Mouse (Mus musculus): Measurements from ENCODE around the gene Mitd1. TPM values are rescaled to one million over a fixed set of nuclear protein-coding genes. Genes with fewer than 3 reads are reported as not detected.

Gene Mitd1
- polyA plus RNA-seq, 1 experiment = 3.9 TPM

DNA sequence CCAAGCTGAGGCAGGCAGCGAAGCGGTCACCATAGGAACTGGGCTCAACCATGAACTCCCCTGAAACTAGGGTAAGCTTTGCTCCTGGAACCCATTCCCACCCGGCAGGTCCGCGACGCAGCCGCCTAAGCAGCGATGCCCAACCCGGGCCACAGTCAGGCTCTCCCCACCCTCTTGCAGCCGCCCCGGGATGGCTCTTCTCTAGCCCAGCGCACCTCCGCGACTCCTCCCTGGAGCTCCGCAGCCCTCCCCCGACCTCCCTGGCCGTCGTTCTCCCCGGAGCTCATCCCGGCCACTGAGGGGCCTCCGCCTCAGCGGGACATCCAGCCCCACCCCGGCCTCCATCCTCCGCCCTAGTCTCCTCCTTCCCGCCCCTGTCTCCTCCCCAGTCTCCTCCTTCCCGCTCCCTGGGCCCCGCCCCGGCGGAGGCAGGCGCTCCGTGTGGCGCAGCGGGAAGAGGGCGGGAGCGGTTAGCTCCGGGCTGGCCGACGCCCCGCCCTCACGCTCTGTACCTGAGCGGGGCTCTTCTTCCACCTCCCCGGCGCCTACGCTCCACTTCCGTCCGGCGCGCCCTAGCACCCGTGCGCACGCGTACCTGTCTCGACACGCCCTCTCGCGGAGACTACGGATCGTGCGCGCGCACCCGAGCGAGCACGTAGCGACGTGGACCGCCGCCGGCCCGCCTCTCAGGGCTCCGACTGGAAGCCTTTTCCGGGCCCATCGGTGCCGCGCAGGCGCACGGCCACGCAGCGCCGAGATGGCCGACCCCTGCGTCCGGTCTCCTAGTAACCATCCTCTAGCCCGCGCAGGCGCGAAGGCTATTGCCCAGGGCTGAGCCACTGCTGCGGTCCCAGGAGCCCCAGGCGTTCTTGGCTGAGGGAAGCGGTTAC, 25.5 kb downstream of the Mitd1 start:
- Histone ChIP-seq H3K79me2 (ENCODE audit: control insufficient read depth, insufficient read depth) (no peaks in the 10 kb centered on the region), H3K4me2 (ENCODE audit: low read depth) (peak overlapping the region; percentile 96), H3K27me3 (ENCODE audit: control insufficient read depth, insufficient read depth, insufficient read length) (no peaks in the 10 kb centered on the region), H3ac (ENCODE audit: control insufficient read depth, insufficient read length) (no peak overlapping the region), H3K4me3 (peak overlapping the region; percentile 35), H3K36me3 (ENCODE audit: control insufficient read depth, insufficient read depth) (no peaks in the 10 kb centered on the region)
- TF ChIP-seq SRF (IDR thresholded peaks at IDR 0.05; ENCODE audit: control insufficient read depth, insufficient read length, low read depth) (no peak), REST (IDR thresholded peaks at IDR 0.05; ENCODE audit: insufficient read depth, insufficient read length) (no peak), POLR2A (IDR thresholded peaks at IDR 0.05; ENCODE audit: insufficient read length, low read depth) (peak; percentile 77), MAX (IDR thresholded peaks at IDR 0.05; ENCODE audit: low read depth) (no peak), MYOG (IDR thresholded peaks at IDR 0.05; ENCODE audit: control insufficient read depth in 1 of 3, insufficient read depth in 1 of 3, insufficient read length in 2 of 3, low read depth in 2 of 3) (no peak), E2F4 (IDR thresholded peaks at IDR 0.05; ENCODE audit: insufficient read depth) (peak; percentile 25), TCF3 (IDR thresholded peaks at IDR 0.05; ENCODE audit: insufficient read length, low read depth) (no peak), MYOD1 (IDR thresholded peaks at IDR 0.05; ENCODE audit: control insufficient read depth in 1 of 3, insufficient read length in 2 of 3, low read depth in 2 of 3) (no peak), CEBPB (IDR thresholded peaks at IDR 0.05; ENCODE audit: insufficient read depth, poor library complexity, severe bottlenecking) (no peak), POLR2AphosphoS2 (IDR thresholded peaks at IDR 0.05; ENCODE audit: insufficient read length, low read depth) (peak; percentile 84)

GRCm38 (mm10) chr1:37850696-37851095, 39.5 kb downstream of the Mitd1 start:
- H3ac ChIP-seq (ENCODE audit: control insufficient read depth, insufficient read length) = no peak overlapping the region
- H3K36me3 ChIP-seq (ENCODE audit: control insufficient read depth, insufficient read depth) = no peaks in the 10 kb centered on the region
- no peaks in the 10 kb centered on the region for H3K79me2 ChIP-seq (ENCODE audit: control insufficient read depth, insufficient read depth)
- H3K27me3 ChIP-seq (ENCODE audit: control insufficient read depth, insufficient read depth, insufficient read length) = no peaks in the 10 kb centered on the region
- no peak overlapping the region for H3K4me3 ChIP-seq
- H3K4me2 ChIP-seq (ENCODE audit: low read depth) = no peak overlapping the region
- TF ChIP-seq POLR2A (IDR thresholded peaks at IDR 0.05; ENCODE audit: insufficient read length, low read depth) (no peak), CEBPB (IDR thresholded peaks at IDR 0.05; ENCODE audit: insufficient read depth, poor library complexity, severe bottlenecking) (no peak), TCF12 (IDR thresholded peaks at IDR 0.05; ENCODE audit: insufficient read depth, poor library complexity, severe bottlenecking) (no peak), E2F4 (IDR thresholded peaks at IDR 0.05; ENCODE audit: insufficient read depth) (no peak)

- Histone ChIP-seq H3K79me2 (ENCODE audit: control insufficient read depth, insufficient read depth) (no peaks in the 10 kb centered on the region), H3ac (ENCODE audit: control insufficient read depth, insufficient read length) (no peak overlapping the region), H3K4me3 (no peak overlapping the region), H3K36me3 (ENCODE audit: control insufficient read depth, insufficient read depth) (no peaks in the 10 kb centered on the region), H3K27me3 (ENCODE audit: control insufficient read depth, insufficient read depth, insufficient read length) (no peaks in the 10 kb centered on the region), H3K4me2 (ENCODE audit: low read depth) (no peak overlapping the region)
- no peak for TF ChIP-seq SRF (IDR thresholded peaks at IDR 0.05; ENCODE audit: control insufficient read depth, insufficient read length, low read depth)
Observed at GRCm38 (mm10) chr1:37846878-37847277, 43.3 kb downstream of the Mitd1 start.

DNA sequence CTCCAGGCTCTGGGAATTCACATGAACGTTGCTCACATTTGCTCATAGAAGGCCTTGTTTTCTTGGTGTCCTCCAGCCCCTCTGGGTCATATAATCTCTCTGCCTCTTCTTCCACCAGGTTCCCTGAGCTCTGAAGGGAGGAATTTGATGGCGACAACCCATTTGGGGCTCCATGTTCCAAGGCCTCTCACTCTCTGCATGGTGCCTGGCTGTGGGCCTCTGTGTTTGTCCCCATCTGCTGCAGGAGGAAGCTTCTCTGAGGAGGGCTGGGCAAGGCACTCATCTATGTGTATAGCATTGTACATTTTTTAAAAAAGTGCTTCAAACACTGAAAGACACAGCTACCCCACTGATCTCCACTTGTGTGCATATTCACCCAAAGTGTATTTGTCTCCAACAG, 58.5 kb downstream of the Mitd1 start:
- Histone ChIP-seq H3K4me3 (no peak overlapping the region), H3K79me2 (ENCODE audit: control insufficient read depth, insufficient read depth) (no peaks in the 10 kb centered on the region), H3K27me3 (ENCODE audit: control insufficient read depth, insufficient read depth, insufficient read length) (no peaks in the 10 kb centered on the region), H3ac (ENCODE audit: control insufficient read depth, insufficient read length) (no peak overlapping the region), H3K4me2 (ENCODE audit: low read depth) (no peak overlapping the region), H3K36me3 (ENCODE audit: control insufficient read depth, insufficient read depth) (no peaks in the 10 kb centered on the region)
- TF ChIP-seq E2F4 (IDR thresholded peaks at IDR 0.05; ENCODE audit: insufficient read depth) (no peak), USF1 (IDR thresholded peaks at IDR 0.05; ENCODE audit: low read depth) (no peak), CEBPB (IDR thresholded peaks at IDR 0.05; ENCODE audit: insufficient read depth, poor library complexity, severe bottlenecking) (no peak), POLR2AphosphoS2 (IDR thresholded peaks at IDR 0.05; ENCODE audit: insufficient read length, low read depth) (no peak), MYOG (IDR thresholded peaks at IDR 0.05; ENCODE audit: control insufficient read depth in 1 of 3, insufficient read depth in 1 of 3, insufficient read length in 2 of 3, low read depth in 2 of 3) (no peak), SRF (IDR thresholded peaks at IDR 0.05; ENCODE audit: control insufficient read depth, insufficient read length, low read depth) (no peak), MYOD1 (IDR thresholded peaks at IDR 0.05; ENCODE audit: control insufficient read depth in 1 of 3, insufficient read length in 2 of 3, low read depth in 2 of 3) (no peak), TCF3 (IDR thresholded peaks at IDR 0.05; ENCODE audit: insufficient read length, low read depth) (no peak), POLR2A (IDR thresholded peaks at IDR 0.05; ENCODE audit: insufficient read length, low read depth) (no peak), REST (IDR thresholded peaks at IDR 0.05; ENCODE audit: insufficient read depth, insufficient read length) (no peak), MAX (IDR thresholded peaks at IDR 0.05; ENCODE audit: low read depth) (no peak), TCF12 (IDR thresholded peaks at IDR 0.05; ENCODE audit: insufficient read depth, poor library complexity, severe bottlenecking) (no peak)

Other genes starting within 250 kb of the Mitd1 start
- gene 2010300C02Rik, start 170.3 kb downstream of the Mitd1 start, polyA plus RNA-seq (2012; fragmentation: generic; extraction: Trizol) = not detected
- 1.7 TPM for gene Tsga10, start 24.0 kb downstream of the Mitd1 start, polyA plus RNA-seq (2012; fragmentation: generic; extraction: Trizol)
- gene Lipt1, start 18.7 kb downstream of the Mitd1 start, polyA plus RNA-seq (2012; fragmentation: generic; extraction: Trizol) = 8.3 TPM
- gene Mrpl30, start 66 bp upstream of the Mitd1 start, polyA plus RNA-seq (2012; fragmentation: generic; extraction: Trizol) = 181 TPM
- gene Lyg2, start 26.1 kb upstream of the Mitd1 start, polyA plus RNA-seq (2012; fragmentation: generic; extraction: Trizol) = not detected
- not detected for gene Lyg1, start 67.3 kb upstream of the Mitd1 start, polyA plus RNA-seq (2012; fragmentation: generic; extraction: Trizol)
- 35.5 TPM for gene Txndc9, start 107.5 kb upstream of the Mitd1 start, polyA plus RNA-seq (2012; fragmentation: generic; extraction: Trizol)
- gene Eif5b, start 107.6 kb upstream of the Mitd1 start, polyA plus RNA-seq (2012; fragmentation: generic; extraction: Trizol) = 16.2 TPM
- gene Rev1, start 239.4 kb upstream of the Mitd1 start, polyA plus RNA-seq (2012; fragmentation: generic; extraction: Trizol) = 4.4 TPM

All from myocyte (in vitro differentiated cells).